Mouse (Mus musculus): ENCODE data around the gene Dact3. TPM values are rescaled to one million over a fixed set of nuclear protein-coding genes. Genes with fewer than 3 reads are reported as not detected.
A peak's percentile ranks its signal among the peaks of the same experiment; 100 is the strongest.

The Dact3 gene
- total RNA-seq, 2 experiments from 2014 or later: 130 to 141 TPM

GRCm38 (mm10) chr7:16847507-16847906, 27.6 kb upstream of the Dact3 start:
- DNase-seq (ENCODE audit: low spot score in 2 of 2): no peak
- intact Hi-C loops (cut with DNase I): loop anchor here (5.0 kb wide), 1 partner anchor 35 kb away; no protein-coding TSS in a partner anchor

GRCm38 (mm10) chr7:16848579-16848978, 26.5 kb upstream of the Dact3 start:
- peak; percentile 79 to 82 for DNase-seq (ENCODE audit: low spot score in 2 of 2)
- intact Hi-C loops (cut with DNase I): loop anchor here (5.0 kb wide), 1 partner anchor 36 kb away; no protein-coding TSS in a partner anchor

- no peak for DNase-seq (ENCODE audit: low spot score in 2 of 2)
- intact Hi-C loops (cut with DNase I): no loop called here
These were observed 23.5 kb upstream of the Dact3 start for GRCm38 (mm10) chr7:16851636-16852035.

GRCm38 (mm10) chr7:16853302-16853831, 21.8 kb upstream of the Dact3 start:
- DNase-seq (ENCODE audit: low spot score in 2 of 2): no peak
- intact Hi-C loops (cut with DNase I): no loop called here

GRCm38 (mm10) chr7:16858336-16858735, 16.8 kb upstream of the Dact3 start:
- intact Hi-C loops (cut with DNase I): no loop called here

GRCm38 (mm10) chr7:16859902-16860651, 15.0 kb upstream of the Dact3 start:
- intact Hi-C loops (cut with DNase I): no loop called here
- DNase-seq (ENCODE audit: low spot score in 2 of 2): peak in 1 of 2 experiments; percentile 73

More at GRCm38 (mm10) chr7:16858336-16858735, 16.8 kb upstream of the Dact3 start:
- DNase-seq (ENCODE audit: low spot score in 2 of 2): no peak

- DNase-seq (ENCODE audit: low spot score in 2 of 2): no peak
- intact Hi-C loops (cut with DNase I): no loop called here
These were observed 7.6 kb upstream of the Dact3 start for GRCm38 (mm10) chr7:16867488-16867887.

- intact Hi-C loops (cut with DNase I): no loop called here
These were observed 5.6 kb upstream of the Dact3 start for GRCm38 (mm10) chr7:16869497-16869896.

GRCm38 (mm10) chr7:16871600-16871999, 3.5 kb upstream of the Dact3 start:
- no peak for DNase-seq (ENCODE audit: low spot score in 2 of 2)
- intact Hi-C loops (cut with DNase I): no loop called here

More at GRCm38 (mm10) chr7:16869497-16869896, 5.6 kb upstream of the Dact3 start:
- DNase-seq (ENCODE audit: low spot score in 2 of 2): peak; percentile 92 to 98

GRCm38 (mm10) chr7:16872478-16872877, 2.6 kb upstream of the Dact3 start:
- intact Hi-C loops (cut with DNase I): no loop called here
- DNase-seq (ENCODE audit: low spot score in 2 of 2): no peak

- DNase-seq (ENCODE audit: low spot score in 2 of 2): no peak
- intact Hi-C loops (cut with DNase I): no loop called here
These were observed 1.7 kb upstream of the Dact3 start for GRCm38 (mm10) chr7:16873392-16873791.

GRCm38 (mm10) chr7:16874190-16874589, 927 bp upstream of the Dact3 start:
- peak; percentile 78 to 85 for DNase-seq (ENCODE audit: low spot score in 2 of 2)
- intact Hi-C loops (cut with DNase I): loop anchor here (2.0 kb wide), 1 partner anchor 17 kb away; the partner anchor contains the start of gene Gng8

- DNase-seq (ENCODE audit: low spot score in 2 of 2): peak; percentile 100
- intact Hi-C loops (cut with DNase I): loop anchor here (2.0 kb wide), 1 partner anchor 16 kb away; the partner anchor contains the start of gene Gng8
These were observed 284 bp upstream of the Dact3 start for GRCm38 (mm10) chr7:16874756-16875309.

- intact Hi-C loops (cut with DNase I): loop anchor here (2.0 kb wide), 1 partner anchor 15 kb away; the partner anchor contains the start of gene Gng8
These were observed 209 bp downstream of the Dact3 start for GRCm38 (mm10) chr7:16875326-16875725.

GRCm38 (mm10) chr7:16876006-16876405, 889 bp downstream of the Dact3 start:
- intact Hi-C loops (cut with DNase I): loop anchor here (2.0 kb wide), 1 partner anchor 47 kb away; no protein-coding TSS in a partner anchor
- no peak for DNase-seq (ENCODE audit: low spot score in 2 of 2)

More at GRCm38 (mm10) chr7:16875326-16875725, 209 bp downstream of the Dact3 start:
- DNase-seq (ENCODE audit: low spot score in 2 of 2): no peak

GRCm38 (mm10) chr7:16876608-16877007, 1.5 kb downstream of the Dact3 start:
- DNase-seq (ENCODE audit: low spot score in 2 of 2): no peak
- intact Hi-C loops (cut with DNase I): loop anchor here (2.0 kb wide), 1 partner anchor 46 kb away; no protein-coding TSS in a partner anchor

- no peak for DNase-seq (ENCODE audit: low spot score in 2 of 2)
- intact Hi-C loops (cut with DNase I): loop anchor here (2.0 kb wide), 1 partner anchor 45 kb away; no protein-coding TSS in a partner anchor
These were observed 2.6 kb downstream of the Dact3 start for GRCm38 (mm10) chr7:16877717-16878116.

GRCm38 (mm10) chr7:16879796-16880547, 4.9 kb downstream of the Dact3 start:
- no peak for DNase-seq (ENCODE audit: low spot score in 2 of 2)
- intact Hi-C loops (cut with DNase I): no loop called here

- DNase-seq (ENCODE audit: low spot score in 2 of 2): no peak
- intact Hi-C loops (cut with DNase I): no loop called here
These were observed 5.5 kb downstream of the Dact3 start for GRCm38 (mm10) chr7:16880615-16881014.
